Mouse (Mus musculus) cortical plate, adult 2 months (tissue): ENCODE measurements around the gene Casz1.

Experiments used
- CTCF ChIP-seq: fragments of 200-500 bp; IDR thresholded peaks from 2 replicates; pipeline ENCODE4 v1.5.1; 2011; ENCODE audit warnings: mild to moderate bottlenecking, control low read depth, low read length; ENCODE audit not compliant: insufficient read depth; ENCODE audit errors: extremely low read depth
- POLR2A ChIP-seq: fragments of 200-500 bp; IDR thresholded peaks from 2 replicates; pipeline ENCODE4 v1.6.1; 2011; ENCODE audit warnings: mild to moderate bottlenecking, low read length, control low read depth; ENCODE audit not compliant: insufficient read depth; ENCODE audit errors: extremely low read depth

DNA sequence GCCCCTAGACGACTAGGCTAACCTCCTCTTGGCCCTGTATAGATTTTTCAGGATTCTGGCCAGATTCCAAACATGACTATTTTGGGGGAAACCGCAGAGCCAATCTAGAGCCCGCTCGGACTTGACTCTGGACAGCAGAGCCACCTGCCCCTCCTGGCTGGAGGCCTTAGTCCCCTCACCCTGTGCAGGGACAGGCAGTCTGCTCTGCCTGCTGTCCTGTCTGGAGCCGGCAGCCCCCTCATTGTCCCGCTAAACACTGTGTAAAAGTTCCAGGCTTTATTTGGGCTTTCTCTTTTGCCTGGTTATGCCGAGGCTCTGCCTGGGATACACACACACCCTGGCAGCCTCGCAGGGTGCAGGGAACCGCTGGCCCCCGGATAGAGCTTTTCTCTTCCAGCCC, 81.2 kb downstream of the Casz1 start:
- TF ChIP-seq CTCF (no peak), POLR2A (no peak)
